Mouse (Mus musculus) ovary, postnatal 10 days (tissue): Measurements from ENCODE around the gene Cct5.

Experiments
- DNase-seq: peaks from one replicate; pipeline ENCODE4 v3.0.0; 2022; ENCODE audit warnings: low spot score

The Cct5 gene

GRCm38 (mm10) chr15:31601646-31602374 is at the start of gene Cct5, which contains the start of gene Fam173b:
Gene Cct5, minus strand, starts transcription at chr15:31601804.
Gene Fam173b, plus strand, starts transcription at chr15:31601852.
- peak; percentile 99 for DNase-seq

DNA sequence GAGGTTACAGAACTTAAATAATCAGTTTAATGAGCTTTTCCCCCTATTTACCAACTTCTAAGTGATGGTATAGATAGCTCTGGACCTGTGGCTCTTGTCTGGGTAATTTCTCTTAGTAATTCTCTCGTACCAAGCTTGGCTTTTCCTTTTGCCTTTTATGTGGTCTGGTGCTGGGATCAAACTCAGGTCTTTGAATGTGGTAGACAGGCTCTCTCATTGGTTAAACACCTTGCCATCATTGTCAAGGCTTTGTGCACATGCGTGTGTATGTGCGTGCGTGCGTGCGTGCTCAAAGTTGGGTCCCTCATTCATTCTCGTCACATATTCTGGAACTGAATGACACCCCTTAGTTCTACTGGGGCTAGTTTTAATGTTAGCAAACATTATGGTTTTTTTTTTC is 49.2 kb upstream of the Cct5 start:
- no peak for DNase-seq

DNA sequence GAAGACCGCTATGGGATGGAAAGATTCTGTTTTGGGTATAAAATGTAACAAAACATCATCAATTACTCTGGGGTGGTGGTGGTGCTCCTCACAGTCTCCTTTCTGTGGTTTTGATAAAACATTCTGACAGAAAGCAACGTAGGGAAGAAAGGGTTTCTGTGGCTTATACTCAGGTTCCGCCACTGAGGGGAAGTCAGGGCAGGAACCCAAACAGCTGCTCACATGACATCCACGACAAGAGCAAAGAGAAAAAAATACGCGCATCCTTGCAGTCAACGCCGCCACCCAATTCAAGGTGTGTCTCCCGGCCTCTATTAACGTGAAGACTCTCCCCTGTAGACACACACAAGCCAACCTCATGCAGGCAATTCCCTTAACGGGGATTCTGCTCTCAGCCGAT is 48.1 kb upstream of the Cct5 start:
- DNase-seq, result no peak

- no peak for DNase-seq
Measured at GRCm38 (mm10) chr15:31647851-31648569, 46.4 kb upstream of the Cct5 start.

DNA sequence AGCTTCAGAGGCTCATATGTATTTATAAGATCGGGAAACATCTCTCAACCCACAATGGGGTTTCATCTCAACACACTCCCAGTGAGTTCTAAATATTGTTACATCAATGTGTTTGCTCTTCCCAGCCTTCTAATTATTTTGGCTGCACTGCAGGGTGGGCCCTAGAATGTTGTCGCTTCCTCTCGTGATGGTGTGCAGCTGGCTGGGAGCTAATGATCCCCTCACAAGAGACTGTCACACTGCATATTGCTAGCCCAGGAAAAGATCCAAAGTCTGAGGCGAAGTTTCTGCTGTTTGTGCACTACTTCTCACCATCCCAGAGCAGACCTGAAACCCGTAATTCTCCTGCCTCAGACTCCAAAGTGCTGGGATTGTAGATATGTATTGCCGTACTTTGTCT is 45.6 kb upstream of the Cct5 start:
- DNase-seq, result no peak

DNA sequence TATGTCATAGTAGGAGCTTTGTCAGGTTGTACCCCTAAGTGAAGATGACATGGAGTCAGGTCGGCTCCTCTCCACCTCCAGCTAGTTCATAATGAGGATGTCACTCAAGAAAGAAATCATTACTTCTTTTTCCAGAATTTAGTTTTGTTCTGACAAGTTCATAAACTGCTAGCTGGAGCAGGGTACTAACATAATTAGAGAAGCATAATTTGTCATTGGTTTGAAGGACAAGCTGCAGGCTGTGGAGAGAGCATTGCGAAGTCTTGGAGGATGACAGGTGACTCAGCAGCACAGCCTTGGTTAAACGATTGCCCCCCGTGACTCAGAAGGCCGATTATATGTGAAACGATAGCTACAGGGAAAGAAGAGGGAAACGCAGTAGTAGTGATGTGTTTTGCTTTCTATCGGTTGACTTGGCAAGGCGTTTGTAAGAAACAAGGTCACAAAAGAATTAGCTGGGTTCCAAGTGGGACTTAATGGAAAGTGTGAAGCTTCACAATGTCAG is 34.5 kb upstream of the Cct5 start:
- DNase-seq, result no peak

DNA sequence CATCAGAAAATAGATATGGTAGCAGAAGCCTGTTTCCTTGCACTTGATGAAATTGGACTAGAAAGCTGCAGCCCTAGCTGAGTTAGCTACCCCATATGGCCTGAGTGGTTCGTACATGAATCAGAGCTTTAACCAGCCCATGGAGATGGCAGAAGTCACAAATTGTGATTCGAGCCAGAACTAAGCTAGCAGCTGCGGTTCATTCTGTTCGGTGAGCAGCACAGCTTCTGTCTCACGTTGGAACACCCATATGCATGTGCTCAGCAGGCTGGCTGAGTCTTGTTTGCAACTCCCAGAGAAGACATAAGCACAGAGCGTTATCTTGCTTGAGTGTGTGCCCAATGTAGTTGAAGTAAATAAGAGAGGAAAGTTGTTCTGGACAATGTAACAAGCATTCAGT is 33.0 kb upstream of the Cct5 start:
- DNase-seq, result no peak

- DNase-seq, result no peak
Measured at GRCm38 (mm10) chr15:31632478-31632877, 30.9 kb upstream of the Cct5 start.

DNA sequence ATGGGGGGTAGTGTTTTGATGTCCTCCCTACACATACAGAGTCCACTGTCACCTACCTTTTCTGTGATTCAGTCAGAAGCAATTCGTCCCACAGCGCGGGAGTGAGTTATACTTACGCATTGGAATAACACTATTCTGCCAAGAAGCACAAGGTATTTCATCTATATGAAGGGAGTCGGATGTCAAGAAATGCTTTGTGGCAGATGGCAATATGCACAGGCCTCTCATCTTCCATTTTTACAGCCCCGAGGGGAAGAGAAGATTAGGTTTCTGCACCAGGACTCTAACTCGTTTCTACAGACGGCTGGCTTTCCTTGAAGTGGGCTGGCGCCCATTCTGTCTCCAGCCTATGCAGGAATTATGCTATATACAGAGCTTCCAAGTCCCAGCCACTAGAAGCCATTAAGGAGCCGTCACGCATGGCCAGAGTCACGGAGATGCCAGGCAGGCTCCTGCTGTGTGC is 29.8 kb upstream of the Cct5 start:
- no peak for DNase-seq

GRCm38 (mm10) chr15:31629556-31629955 is 28.0 kb upstream of the Cct5 start:
- no peak for DNase-seq

DNA sequence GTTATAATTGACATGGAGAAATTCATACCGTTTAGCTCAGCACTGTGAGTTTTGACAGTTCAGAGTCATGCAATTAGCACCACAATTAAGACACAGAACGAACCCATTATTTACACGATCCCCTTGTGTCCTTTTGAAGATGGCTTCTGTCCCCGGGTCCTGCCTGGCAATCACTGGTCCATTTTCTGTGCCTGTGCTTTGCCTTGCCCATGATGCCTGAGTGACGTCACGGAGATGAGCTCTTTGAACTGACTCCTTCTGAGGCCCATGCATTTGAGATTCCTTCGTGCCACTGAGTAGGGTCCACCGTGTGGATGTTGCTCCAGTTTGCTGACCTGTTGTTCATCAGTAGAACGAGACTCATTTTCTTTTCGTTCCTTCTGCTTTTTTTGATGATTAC is 26.6 kb upstream of the Cct5 start:
- no peak for DNase-seq

- DNase-seq, result no peak
Measured at GRCm38 (mm10) chr15:31627277-31628154, 25.9 kb upstream of the Cct5 start.

- DNase-seq, result no peak
Measured at GRCm38 (mm10) chr15:31619521-31619920, 17.9 kb upstream of the Cct5 start.

- DNase-seq, result no peak
Measured at GRCm38 (mm10) chr15:31617261-31617660, 15.7 kb upstream of the Cct5 start.

- no peak for DNase-seq
Measured at GRCm38 (mm10) chr15:31614666-31615065, 13.1 kb upstream of the Cct5 start.

- no peak for DNase-seq
Measured at GRCm38 (mm10) chr15:31613826-31614453, 12.3 kb upstream of the Cct5 start.

DNA sequence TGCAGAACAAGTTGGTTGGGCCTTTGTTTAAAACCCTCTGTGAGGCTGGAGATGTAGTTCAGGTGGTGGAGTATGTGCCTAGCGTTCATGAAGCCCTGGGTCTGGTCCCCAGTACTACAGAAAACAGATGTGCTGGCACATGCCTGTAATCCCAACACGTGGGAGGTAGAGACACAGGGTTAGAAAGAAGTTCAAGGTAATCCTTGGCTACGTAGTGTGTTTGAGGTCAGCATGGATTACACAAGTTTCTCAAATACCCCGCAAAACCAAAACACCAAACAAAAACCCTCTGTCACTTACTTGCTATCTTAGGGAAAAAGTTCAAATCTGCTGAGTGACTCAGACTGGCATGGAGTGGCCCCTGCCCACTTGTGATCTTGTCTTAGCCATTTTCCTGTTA is 10.4 kb upstream of the Cct5 start:
- DNase-seq, result no peak

DNA sequence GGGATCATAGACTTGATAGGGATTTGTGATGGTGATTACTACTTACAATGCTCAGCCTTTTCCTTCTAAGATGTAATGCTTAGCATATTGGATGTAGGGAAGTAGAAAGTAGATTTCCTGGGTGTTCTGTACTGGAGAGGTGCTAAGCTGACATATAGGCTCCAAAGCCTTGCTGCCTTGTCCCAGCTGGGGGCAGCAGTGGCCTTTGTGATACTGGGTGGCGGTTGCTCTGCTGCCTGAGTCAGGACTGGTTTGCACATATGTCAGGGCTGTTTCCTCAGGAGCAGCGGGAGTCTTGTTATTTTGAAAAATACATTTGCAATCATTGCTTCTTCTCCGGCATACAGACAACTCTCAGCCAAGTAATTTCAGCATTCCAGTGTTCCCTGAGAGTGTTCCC is 9.4 kb upstream of the Cct5 start:
- no peak for DNase-seq

DNA sequence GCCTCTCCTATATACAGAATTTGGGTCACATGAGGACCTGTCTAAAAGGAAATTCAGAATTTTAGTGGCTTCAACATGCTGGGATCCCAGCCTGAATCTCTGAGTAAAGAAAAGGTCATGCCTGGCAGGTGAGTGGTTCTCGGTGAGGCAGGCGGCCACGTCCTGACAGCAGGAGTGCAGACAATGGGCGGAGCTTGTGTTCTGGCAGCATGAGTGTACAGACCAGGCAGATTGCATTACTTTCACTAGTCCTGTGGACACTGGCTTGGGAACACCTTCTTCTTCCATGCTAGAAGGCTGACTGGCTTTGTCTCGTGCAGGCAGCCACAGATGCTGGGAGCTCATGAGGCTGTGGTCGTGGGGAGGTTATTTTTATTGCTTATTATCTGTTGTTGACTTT is 5.2 kb upstream of the Cct5 start:
- DNase-seq, result no peak

GRCm38 (mm10) chr15:31603113-31603512 is 1.5 kb upstream of the Cct5 start:
- no peak for DNase-seq

GRCm38 (mm10) chr15:31602426-31602825 is 822 bp upstream of the Cct5 start:
- no peak for DNase-seq

DNA sequence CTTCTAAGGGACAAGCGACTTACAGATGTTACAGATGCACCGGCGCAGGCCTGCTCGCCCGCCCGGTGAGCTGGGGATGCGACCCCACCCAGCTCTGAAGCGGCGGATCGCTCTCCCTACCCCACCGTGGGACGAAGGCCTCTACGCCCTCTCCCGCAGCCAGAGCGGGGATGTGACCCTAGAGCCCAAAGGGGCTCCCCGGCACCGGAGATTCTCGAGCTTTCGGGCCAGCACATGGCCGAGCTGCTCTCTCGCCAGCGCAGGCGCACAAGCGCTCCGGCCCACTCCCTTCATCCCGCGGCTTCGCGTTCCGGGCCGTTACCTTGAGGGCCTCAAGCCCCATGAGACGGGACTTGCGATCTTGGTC is 342 bp downstream of the Cct5 start:
- no peak for DNase-seq
